Mouse (Mus musculus): ENCODE measurements around the gene Slc23a2. TPM values are rescaled to one million over a fixed set of nuclear protein-coding genes. Genes with fewer than 3 reads are reported as not detected.

Gene Slc23a2
- polyA plus RNA-seq, 1 experiment from 2014 or later: 16.6 TPM

GRCm38 (mm10) chr2:132111266-132111665 is 33.6 kb downstream of the Slc23a2 start:
- 50% methylated on average over 9 of the region's 9 CpGs for WGBS
- Histone ChIP-seq H3K27ac (no peak overlapping the region), H3K9ac (no peak overlapping the region), H3K36me3 (ENCODE audit: poor library complexity, severe bottlenecking) (no peaks in the 10 kb centered on the region), H3K27me3 (no peaks in the 10 kb centered on the region), H3K4me1 (peaks cover 8% of the 10 kb centered on the region; the same call in 1 of the 2 replicates), H3K9me3 (replicated peaks) (no peaks in the 10 kb centered on the region), H3K4me3 (no peak overlapping the region), H3K4me2 (no peak overlapping the region)
- ATAC-seq: peak; percentile 46

- Histone ChIP-seq H3K27ac (no peak overlapping the region), H3K27me3 (no peaks in the 10 kb centered on the region), H3K36me3 (ENCODE audit: poor library complexity, severe bottlenecking) (no peaks in the 10 kb centered on the region), H3K9ac (no peak overlapping the region), H3K4me1 (peaks cover 10% of the 10 kb centered on the region; the same call in 1 of the 2 replicates), H3K9me3 (replicated peaks) (no peaks in the 10 kb centered on the region), H3K4me2 (no peak overlapping the region), H3K4me3 (no peak overlapping the region)
- 72% methylated on average over 3 of the region's 3 CpGs for WGBS
- no peak for ATAC-seq
Observed at GRCm38 (mm10) chr2:132110702-132111101, 34.2 kb downstream of the Slc23a2 start.

- 96% methylated on average over 9 of the region's 9 CpGs for WGBS
- no peak for ATAC-seq
- no peaks in the 10 kb centered on the region for H3K27me3 ChIP-seq
Observed at GRCm38 (mm10) chr2:132108988-132109387, 35.9 kb downstream of the Slc23a2 start.

GRCm38 (mm10) chr2:132107611-132108010 is 37.3 kb downstream of the Slc23a2 start:
- 68% methylated on average over 9 of the region's 9 CpGs for whole genome bisulfite sequencing

More at GRCm38 (mm10) chr2:132108988-132109387, 35.9 kb downstream of the Slc23a2 start:
- Histone ChIP-seq H3K4me2 (no peak overlapping the region), H3K9me3 (replicated peaks) (no peaks in the 10 kb centered on the region), H3K4me3 (no peak overlapping the region), H3K27ac (no peak overlapping the region), H3K4me1 (peaks cover 10% of the 10 kb centered on the region; the same call in 1 of the 2 replicates), H3K9ac (no peak overlapping the region), H3K36me3 (ENCODE audit: poor library complexity, severe bottlenecking) (no peaks in the 10 kb centered on the region)

GRCm38 (mm10) chr2:132106069-132106468 is 38.8 kb downstream of the Slc23a2 start:
- Histone ChIP-seq H3K9ac (no peak overlapping the region), H3K36me3 (ENCODE audit: poor library complexity, severe bottlenecking) (no peaks in the 10 kb centered on the region), H3K4me1 (peaks cover 17% of the 10 kb centered on the region; the same call in 1 of the 2 replicates), H3K27ac (no peak overlapping the region), H3K9me3 (replicated peaks) (no peaks in the 10 kb centered on the region), H3K27me3 (no peaks in the 10 kb centered on the region), H3K4me2 (no peak overlapping the region), H3K4me3 (no peak overlapping the region)
- 58% methylated on average over 5 of the region's 5 CpGs for WGBS
- no peak for ATAC-seq

More at GRCm38 (mm10) chr2:132107611-132108010, 37.3 kb downstream of the Slc23a2 start:
- no peak for ATAC-seq
- peaks cover 17% of the 10 kb centered on the region; the same call in 1 of the 2 replicates for H3K4me1 ChIP-seq
- no peak overlapping the region for H3K4me3 ChIP-seq
- H3K27ac ChIP-seq: no peak overlapping the region
- H3K9me3 ChIP-seq (replicated peaks): no peaks in the 10 kb centered on the region
- H3K9ac ChIP-seq: no peak overlapping the region
- H3K4me2 ChIP-seq: no peak overlapping the region
- no peaks in the 10 kb centered on the region for H3K27me3 ChIP-seq
- H3K36me3 ChIP-seq (ENCODE audit: poor library complexity, severe bottlenecking): no peaks in the 10 kb centered on the region

- peaks cover 17% of the 10 kb centered on the region; the same call in 1 of the 2 replicates for H3K4me1 ChIP-seq
- ATAC-seq: no peak
Observed at GRCm38 (mm10) chr2:132103265-132103664, 41.6 kb downstream of the Slc23a2 start.

GRCm38 (mm10) chr2:132102505-132103130 is 42.3 kb downstream of the Slc23a2 start:
- H3K4me2 ChIP-seq: no peak overlapping the region
- no peaks in the 10 kb centered on the region for H3K9me3 ChIP-seq (replicated peaks)
- ATAC-seq: no peak
- 80% methylated on average over 10 of the region's 10 CpGs for WGBS
- H3K27ac ChIP-seq: no peak overlapping the region
- no peaks in the 10 kb centered on the region for H3K27me3 ChIP-seq
- peaks cover 15% of the 10 kb centered on the region; the same call in 1 of the 2 replicates for H3K4me1 ChIP-seq
- no peak overlapping the region for H3K9ac ChIP-seq
- peaks cover 25% of the 10 kb centered on the region for H3K36me3 ChIP-seq (ENCODE audit: poor library complexity, severe bottlenecking)
- H3K4me3 ChIP-seq: no peak overlapping the region

More at GRCm38 (mm10) chr2:132103265-132103664, 41.6 kb downstream of the Slc23a2 start:
- Histone ChIP-seq H3K27me3 (no peaks in the 10 kb centered on the region), H3K9me3 (replicated peaks) (no peaks in the 10 kb centered on the region), H3K36me3 (ENCODE audit: poor library complexity, severe bottlenecking) (peaks cover 22% of the 10 kb centered on the region), H3K9ac (no peak overlapping the region), H3K4me2 (no peak overlapping the region), H3K4me3 (no peak overlapping the region), H3K27ac (no peak overlapping the region)
- 18% methylated on average over 8 of the region's 8 CpGs for WGBS

GRCm38 (mm10) chr2:132098942-132099672 is 45.8 kb downstream of the Slc23a2 start:
- Histone ChIP-seq H3K9ac (no peak overlapping the region), H3K4me2 (no peak overlapping the region), H3K9me3 (replicated peaks) (no peaks in the 10 kb centered on the region), H3K4me3 (no peak overlapping the region), H3K36me3 (ENCODE audit: poor library complexity, severe bottlenecking) (peaks cover 29% of the 10 kb centered on the region), H3K27me3 (no peaks in the 10 kb centered on the region), H3K4me1 (0 out of 2 replicates have a peak, but pooled peaks cover 12% of the 10 kb centered on the region), H3K27ac (no peak overlapping the region)
- ATAC-seq: no peak
- 77% methylated on average over 9 of the region's 9 CpGs for WGBS

- Histone ChIP-seq H3K4me3 (no peak overlapping the region), H3K9ac (no peak overlapping the region), H3K9me3 (replicated peaks) (no peaks in the 10 kb centered on the region), H3K4me1 (0 out of 2 replicates have a peak, but pooled peaks cover 12% of the 10 kb centered on the region), H3K27ac (no peak overlapping the region), H3K27me3 (no peaks in the 10 kb centered on the region), H3K4me2 (no peak overlapping the region), H3K36me3 (ENCODE audit: poor library complexity, severe bottlenecking) (peaks cover 34% of the 10 kb centered on the region)
- no peak for ATAC-seq
- 89% methylated on average over 4 of the region's 4 CpGs for WGBS
Observed at GRCm38 (mm10) chr2:132098365-132098764, 46.5 kb downstream of the Slc23a2 start.

GRCm38 (mm10) chr2:132096582-132096981 is 48.3 kb downstream of the Slc23a2 start:
- H3K4me2 ChIP-seq: no peak overlapping the region
- no peaks in the 10 kb centered on the region for H3K27me3 ChIP-seq
- H3K36me3 ChIP-seq (ENCODE audit: poor library complexity, severe bottlenecking): peaks cover 46% of the 10 kb centered on the region
- no peak overlapping the region for H3K4me3 ChIP-seq
- no peak for ATAC-seq
- H3K27ac ChIP-seq: no peak overlapping the region
- H3K9me3 ChIP-seq (replicated peaks): no peaks in the 10 kb centered on the region
- no peak overlapping the region for H3K9ac ChIP-seq
- 0 out of 2 replicates have a peak, but pooled peaks cover 6% of the 10 kb centered on the region for H3K4me1 ChIP-seq
- WGBS: 63% methylated on average over 4 of the region's 4 CpGs

GRCm38 (mm10) chr2:132095821-132096220 is 49.1 kb downstream of the Slc23a2 start:
- WGBS: 84% methylated on average over 6 of the region's 6 CpGs
- Histone ChIP-seq H3K4me3 (no peak overlapping the region), H3K27me3 (no peaks in the 10 kb centered on the region), H3K27ac (no peak overlapping the region), H3K36me3 (ENCODE audit: poor library complexity, severe bottlenecking) (peaks cover 46% of the 10 kb centered on the region), H3K4me2 (no peak overlapping the region), H3K4me1 (0 out of 2 replicates have a peak, but pooled peaks cover 6% of the 10 kb centered on the region), H3K9ac (no peak overlapping the region), H3K9me3 (replicated peaks) (no peaks in the 10 kb centered on the region)
- no peak for ATAC-seq
